Mouse (Mus musculus): ENCODE results near the gene Nr0b2.

DNA sequence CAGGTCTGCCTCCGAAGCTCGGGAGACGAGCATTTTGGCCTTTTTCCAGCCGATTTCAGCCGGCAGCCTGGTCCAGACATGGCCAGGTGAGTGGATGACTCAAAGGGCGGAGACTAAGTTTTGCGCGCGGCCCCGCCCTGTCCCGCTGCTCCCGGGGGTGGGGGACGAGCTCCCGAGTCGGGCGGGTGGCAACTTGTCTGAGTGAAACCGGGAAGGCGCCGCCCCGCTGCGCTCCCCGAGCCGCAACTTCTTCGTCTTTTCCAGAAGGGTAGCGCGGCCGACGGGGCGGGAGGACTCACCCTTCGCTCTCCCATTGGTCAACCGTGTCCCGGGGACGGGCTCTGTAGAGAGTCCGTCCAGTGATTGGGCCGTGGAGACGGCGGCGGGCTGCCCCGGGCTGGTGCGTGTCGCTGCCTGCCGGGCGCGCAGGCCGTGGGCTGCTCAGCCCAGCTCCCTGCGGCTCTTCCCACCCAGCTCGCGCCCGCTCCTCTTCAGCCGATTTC lies 46.4 kb downstream of the Nr0b2 start:
- TF ChIP-seq ZC3H11A (IDR thresholded peaks at IDR 0.05; ENCODE audit: borderline replicate concordance, low read depth, low read length) (no peak), ZNF384 (IDR thresholded peaks at IDR 0.05; ENCODE audit: low read depth, low read length) (no peak), CHD2 (IDR thresholded peaks at IDR 0.05; ENCODE audit: low read depth, low read length) (no peak), HCFC1 (IDR thresholded peaks at IDR 0.05; ENCODE audit: borderline replicate concordance, insufficient read depth, low read length) (no peak), MAFK (IDR thresholded peaks at IDR 0.05; ENCODE audit: insufficient read depth, low read depth, low read length) (no peak)
